Mouse (Mus musculus) CH12.LX (cell line): ENCODE measurements at regions not wholly inside any gene's neighbourhood (a gene's known extent, or its start where the extent isn't known, plus 50 kb on each side); places are given as distances from the start of the nearest gene placed in this dataset.

Experiments
- DNase-seq: peaks from one replicate; pipeline ENCODE4 v3.0.0-alpha.2; 2013; ENCODE audit errors: extremely low read depth
- H3K27ac ChIP-seq: 2 replicates; pipeline ENCODE4 v1.5.1; 2012; ENCODE audit warnings: low read depth, mild to moderate bottlenecking, control low read depth, moderate library complexity; ENCODE audit not compliant: insufficient read depth
- H3K27me3 ChIP-seq: replicated peaks from 2 replicates; pipeline ENCODE3; 2012; ENCODE audit warnings: inconsistent platforms
- H3K36me3 ChIP-seq, 2 experiments: replicated peaks in 1 of 2; 2 replicates each; pipeline versions ENCODE3 to v1.6.1; 2012; ENCODE audit warnings: inconsistent platforms in 1 of 2, low read length in 1 of 2, mild to moderate bottlenecking in 1 of 2, mixed read lengths in 1 of 2, moderate library complexity in 1 of 2; ENCODE audit not compliant: control insufficient read depth in 1 of 2, insufficient read depth in 1 of 2
- H3K4me1 ChIP-seq, 2 experiments: 2 replicates each; pipeline ENCODE4 v1.6.1; 2012; ENCODE audit warnings: inconsistent platforms in 1 of 2, moderate library complexity in 1 of 2; ENCODE audit not compliant: insufficient read depth in 2 of 2, control insufficient read depth in 1 of 2
- H3K4me2 ChIP-seq: 2 replicates; pipeline ENCODE4 v1.6.1; 2012; ENCODE audit warnings: low read depth, mild to moderate bottlenecking, control low read depth; ENCODE audit not compliant: poor library complexity, insufficient read depth, severe bottlenecking
- H3K4me3 ChIP-seq, 3 experiments: fragments of 150-350 bp in 1 of 3; sonication (generic) in 1 of 3; replicated peaks in 1 of 3; 2 replicates each; pipeline versions ENCODE3 to v1.5.1; 2011 to 2012; ENCODE audit warnings: low read depth in 2 of 3, low read length in 2 of 3, mild to moderate bottlenecking in 2 of 3, moderate library complexity in 2 of 3, control low read depth in 1 of 3, improper control_type of control experiment in 1 of 3, inconsistent platforms in 1 of 3, mixed read lengths in 1 of 3; ENCODE audit not compliant: poor library complexity in 1 of 3
- H3K79me2 ChIP-seq: replicated peaks from 2 replicates; pipeline ENCODE4 v1.6.1; 2012; ENCODE audit warnings: mild to moderate bottlenecking, moderate library complexity; ENCODE audit not compliant: control insufficient read depth, poor library complexity, insufficient read depth, severe bottlenecking; ENCODE audit errors: extremely low read depth
- H3K9ac ChIP-seq: 2 replicates; pipeline ENCODE4 v1.6.1; 2012; ENCODE audit warnings: low read depth, mild to moderate bottlenecking, control low read depth, moderate library complexity; ENCODE audit not compliant: insufficient read depth
- H3K9me3 ChIP-seq: replicated peaks from 2 replicates; pipeline ENCODE3; 2012; ENCODE audit warnings: low read length, inconsistent platforms, mixed read lengths
- BHLHE40 ChIP-seq: IDR thresholded peaks from 2 replicates; pipeline ENCODE4 v1.6.1; 2011; ENCODE audit warnings: mild to moderate bottlenecking, low read depth, low read length, improper control_type of control experiment
- CHD1 ChIP-seq: IDR thresholded peaks from 2 replicates; pipeline ENCODE4 v1.6.1; 2012; ENCODE audit warnings: low read depth, low read length, improper control_type of control experiment, inconsistent platforms
- CHD2 ChIP-seq: IDR thresholded peaks from 2 replicates; pipeline ENCODE4 v1.6.1; 2011; ENCODE audit warnings: low read length, improper control_type of control experiment
- CTCF ChIP-seq, 2 experiments: IDR thresholded peaks in 1 of 2; conservative IDR thresholded peaks in 1 of 2; 2 replicates each; pipeline ENCODE4 v1.5.1; 2011 to 2012; ENCODE audit warnings: low read depth in 2 of 2, low read length in 2 of 2, improper control_type of control experiment in 1 of 2, inconsistent platforms in 1 of 2, mild to moderate bottlenecking in 1 of 2, moderate library complexity in 1 of 2
- EP300 ChIP-seq: IDR thresholded peaks from 2 replicates; pipeline ENCODE4 v1.6.1; 2011; ENCODE audit warnings: low read length, improper control_type of control experiment
- ETS1 ChIP-seq: conservative IDR thresholded peaks from 2 replicates; pipeline ENCODE4 v1.6.1; 2012; ENCODE audit warnings: low read depth, mild to moderate bottlenecking, inconsistent platforms, low read length, improper control_type of control experiment, moderate library complexity
- HCFC1 ChIP-seq: IDR thresholded peaks from 2 replicates; pipeline ENCODE4 v1.6.1; 2012; ENCODE audit warnings: low read depth, mild to moderate bottlenecking, inconsistent platforms, low read length, improper control_type of control experiment
- IRF4 ChIP-seq: IDR thresholded peaks from 2 replicates; pipeline ENCODE4 v1.6.1; 2014; ENCODE audit warnings: low read depth, mild to moderate bottlenecking, inconsistent platforms, low read length, improper control_type of control experiment
- JUN ChIP-seq: IDR thresholded peaks from 2 replicates; pipeline ENCODE4 v1.6.1; 2011; ENCODE audit warnings: low read depth, mild to moderate bottlenecking, low read length, improper control_type of control experiment, moderate library complexity; ENCODE audit not compliant: insufficient read depth
- JUND ChIP-seq: conservative IDR thresholded peaks from 2 replicates; pipeline ENCODE4 v1.6.1; 2011; ENCODE audit warnings: low read depth, low read length, improper control_type of control experiment
- MAFK ChIP-seq: IDR thresholded peaks from 2 replicates; pipeline ENCODE4 v1.6.1; 2011; ENCODE audit warnings: low read length, improper control_type of control experiment; ENCODE audit not compliant: insufficient replicate concordance
- MAZ ChIP-seq: IDR thresholded peaks from 2 replicates; pipeline ENCODE4 v1.6.1; 2012; ENCODE audit warnings: low read depth, mild to moderate bottlenecking, inconsistent platforms, low read length, improper control_type of control experiment, moderate library complexity
- MYC ChIP-seq: IDR thresholded peaks from 2 replicates; pipeline ENCODE4 v1.6.1; 2011; ENCODE audit warnings: low read depth, mild to moderate bottlenecking, improper control_type of control experiment, low read length
- NELFE ChIP-seq: IDR thresholded peaks from 2 replicates; pipeline ENCODE4 v1.6.1; 2011; ENCODE audit warnings: low read depth, low read length, improper control_type of control experiment
- POLR2AphosphoS2 ChIP-seq: IDR thresholded peaks from 2 replicates; pipeline ENCODE4 v1.6.1; 2011; ENCODE audit warnings: low read depth, low read length, improper control_type of control experiment
- RAD21 ChIP-seq: IDR thresholded peaks from 2 replicates; pipeline ENCODE4 v1.6.1; 2011; ENCODE audit warnings: low read depth, mild to moderate bottlenecking, low read length, improper control_type of control experiment, moderate library complexity
- USF2 ChIP-seq: conservative IDR thresholded peaks from 2 replicates; pipeline ENCODE4 v1.6.1; 2011; ENCODE audit warnings: low read depth, low read length, improper control_type of control experiment
- ZC3H11A ChIP-seq: IDR thresholded peaks from 2 replicates; pipeline ENCODE4 v1.6.1; 2012; ENCODE audit warnings: low read depth, mild to moderate bottlenecking, inconsistent platforms, low read length, improper control_type of control experiment
- dilution Hi-C: fragments of 300-500 bp; cut with MboI; formaldehyde crosslinking; loops from 2 replicates; pipeline ENCODE4 v1.14.3; 2020; ENCODE audit warnings: low sequenced_read_pairs; ENCODE audit not compliant: extremely low pct_unique_long_range_greater_than_20kb, extremely low pct_ligation_motif_present
- in situ Hi-C: fragments of 300-500 bp; cut with MboI; formaldehyde crosslinking; loops from 3 replicates; pipeline ENCODE4 v1.14.3; 2019; ENCODE audit warnings: low sequenced_read_pairs, low pct_ligation_motif_present, low pct_unique_long_range_greater_than_20kb, mixed read lengths

GRCm38 (mm10) chr14:105056171-105056570 lies 121.0 kb downstream of the Rbm26 start:
- Histone ChIP-seq H3K4me2 (no peak overlapping the region), H3K36me3 (no peaks in the 10 kb centered on the region), H3K4me1 (peaks cover 3 to 25% of the 10 kb centered on the region in 2 experiments; a peak in 3 of 4 replicates), H3K27ac (no peak overlapping the region), H3K9me3 (no peaks in the 10 kb centered on the region), H3K79me2 (no peaks in the 10 kb centered on the region), H3K27me3 (no peaks in the 10 kb centered on the region), H3K9ac (no peak overlapping the region), H3K4me3 (no peak overlapping the region)
- in situ Hi-C loops, result no loop called here
- DNase-seq, result peak; percentile 31
- 0 out of 2 replicates have a peak, but pooled peaks have one; percentile 12 for TF ChIP-seq JUND
- TF ChIP-seq IRF4, result peak; percentile 77
- no peak for TF ChIP-seq ZC3H11A
- TF ChIP-seq HCFC1, result no peak
- peak; percentile 1; the same call in 1 of the 2 replicates for TF ChIP-seq JUN
- 0 out of 2 replicates have a peak, but pooled peaks have one; percentile 17 for TF ChIP-seq BHLHE40
- peak; percentile 80 for TF ChIP-seq EP300
- no peak for TF ChIP-seq ETS1
- 0 out of 2 replicates have a peak, but pooled peaks have one; percentile 27 for TF ChIP-seq MYC
- no peak for TF ChIP-seq CHD1
- dilution Hi-C loops, result no loop called here

DNA sequence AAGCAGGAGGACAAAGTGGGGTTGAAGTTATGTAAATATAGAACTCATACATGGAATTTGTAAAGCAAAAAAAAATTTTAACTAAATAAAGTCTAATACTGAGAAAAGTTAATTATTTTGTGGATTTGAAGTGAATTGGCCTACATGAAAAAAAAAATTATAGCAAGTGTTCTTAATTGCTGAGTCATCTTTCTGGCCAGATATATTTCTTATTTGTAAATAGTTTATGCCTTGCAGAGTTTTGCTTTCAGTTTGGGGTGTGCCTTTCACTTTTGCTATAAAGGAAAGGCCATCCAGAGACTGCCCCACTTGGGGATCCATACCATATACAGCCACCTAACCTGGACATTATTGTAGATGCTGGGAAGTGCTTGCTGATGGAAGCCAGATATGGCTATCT lies 138.3 kb downstream of the Rbm26 start:
- in situ Hi-C loops, result no loop called here
- DNase-seq, result no peak
- Histone ChIP-seq H3K27me3 (no peaks in the 10 kb centered on the region), H3K27ac (no peak overlapping the region), H3K79me2 (no peaks in the 10 kb centered on the region), H3K4me1 (peaks cover 3% of the 10 kb centered on the region in 2 experiments; a peak in 1 of 4 replicates), H3K9me3 (no peaks in the 10 kb centered on the region), H3K4me3 (no peak overlapping the region), H3K36me3 (no peaks in the 10 kb centered on the region), H3K9ac (no peak overlapping the region), H3K4me2 (no peak overlapping the region)
- peak; percentile 72 for TF ChIP-seq MAFK
- TF ChIP-seq ZC3H11A, result no peak
- dilution Hi-C loops, result no loop called here

GRCm38 (mm10) chr14:105034712-105035377 lies 142.3 kb downstream of the Rbm26 start:
- TF ChIP-seq MAFK (no peak), CTCF (conservative IDR thresholded peaks at IDR 0.05 in 1 of 2, IDR thresholded peaks at IDR 0.05 in 1 of 2; ENCODE audit: low read depth in 2 of 2, low read length in 2 of 2) (peak in 1 of 2 experiments; percentile 36; a peak in 1 of 4 replicates), USF2 (no peak), NELFE (no peak), RAD21 (peak; percentile 35), MAZ (no peak), MYC (no peak), CHD2 (no peak), JUN (no peak), POLR2AphosphoS2 (no peak)
- Histone ChIP-seq H3K4me3 (no peak overlapping the region), H3K36me3 (no peaks in the 10 kb centered on the region), H3K27me3 (no peaks in the 10 kb centered on the region), H3K4me2 (peak overlapping the region; percentile 75), H3K9ac (no peak overlapping the region; the same call in 1 of the 2 replicates), H3K79me2 (no peaks in the 10 kb centered on the region), H3K4me1 (peaks cover 3% of the 10 kb centered on the region in 2 experiments; a peak in 1 of 4 replicates), H3K9me3 (no peaks in the 10 kb centered on the region), H3K27ac (no peak overlapping the region)
- DNase-seq, result no peak
- in situ Hi-C loops (no loop called here), dilution Hi-C loops (no loop called here)
